Mouse (Mus musculus) T-helper 2 cell (primary cell): ENCODE results near the gene Hspb3.

Experiments
- in situ Hi-C: fragments of 300-600 bp; cut with MboI, MseI; formaldehyde crosslinking; loops from one replicate; pipeline ENCODE4 v1.15.1; 2025; ENCODE audit warnings: high pct_unique_total_duplicates

Hspb3 gene

DNA sequence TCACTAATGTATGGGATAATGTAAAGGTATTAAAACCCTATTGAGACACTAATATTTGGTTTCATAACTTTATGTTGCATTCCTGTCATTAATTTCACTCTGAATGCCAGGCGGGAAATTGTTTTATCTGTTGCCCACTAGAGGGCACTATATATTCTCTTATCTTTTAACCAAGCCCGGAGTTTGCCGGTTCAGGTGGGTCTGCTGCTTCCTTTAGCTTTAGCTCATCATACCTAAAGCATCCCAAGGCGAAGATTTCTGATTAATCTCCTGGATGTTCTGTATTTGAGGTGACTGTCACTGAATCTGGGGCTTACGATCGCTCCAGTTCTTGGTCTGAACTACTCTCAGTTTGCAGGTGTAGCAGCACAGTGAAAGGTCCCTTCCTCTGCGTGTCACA is 24.6 kb downstream of the Hspb3 start:
- in situ Hi-C loops: no loop called here

DNA sequence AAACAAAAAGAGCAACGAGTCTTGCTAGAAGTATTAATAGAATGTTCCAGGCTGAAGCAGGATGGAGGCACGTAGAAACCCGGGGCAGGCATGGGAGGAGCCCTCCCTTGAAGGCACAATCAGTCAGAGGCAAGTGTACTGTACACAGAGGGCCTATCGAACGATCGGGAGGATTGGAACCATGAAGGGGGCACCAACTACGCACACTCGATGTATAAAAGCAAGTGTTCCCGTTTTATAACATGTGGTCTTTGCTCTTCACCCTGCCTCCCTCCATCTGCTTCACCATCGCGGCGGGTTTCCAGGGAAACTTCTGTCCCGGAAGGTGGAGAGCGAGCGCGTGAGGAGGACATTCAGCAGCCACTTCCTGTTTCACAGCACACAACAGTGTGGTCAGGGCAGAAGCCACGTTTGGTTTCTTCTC is 27.7 kb downstream of the Hspb3 start:
- in situ Hi-C loops: no loop called here

- in situ Hi-C loops: loop anchor here (5.0 kb wide), 1 partner anchor 318 kb away; no protein-coding TSS in a partner anchor
Observed at GRCm38 (mm10) chr13:113634732-113635481, 28.6 kb downstream of the Hspb3 start.

- in situ Hi-C loops: loop anchor here (5.0 kb wide), 1 partner anchor 315 kb away; no protein-coding TSS in a partner anchor
Observed at GRCm38 (mm10) chr13:113632506-113632905, 31.0 kb downstream of the Hspb3 start.

GRCm38 (mm10) chr13:113627601-113628000 is 35.9 kb downstream of the Hspb3 start:
- in situ Hi-C loops: no loop called here

DNA sequence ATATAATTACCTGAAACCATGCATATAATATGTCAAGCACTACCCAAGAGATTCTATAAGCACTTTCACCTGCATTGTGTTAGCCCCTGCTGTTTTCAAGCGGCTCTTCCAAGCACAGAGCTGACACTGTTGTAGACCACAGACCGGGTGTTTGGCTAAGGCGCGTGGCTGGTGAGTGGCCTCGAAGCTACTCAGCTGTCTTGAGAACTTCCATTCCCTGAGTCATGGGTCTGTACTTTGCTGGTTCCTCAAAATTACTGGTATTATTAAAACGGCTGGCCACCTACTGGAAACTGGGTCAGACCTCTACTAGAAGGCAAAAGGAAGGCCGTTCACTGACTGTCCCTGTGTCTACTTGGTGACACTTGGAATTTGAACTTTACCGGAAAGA is 40.6 kb downstream of the Hspb3 start:
- in situ Hi-C loops: no loop called here

- in situ Hi-C loops: no loop called here
Observed at GRCm38 (mm10) chr13:113622122-113622864, 41.2 kb downstream of the Hspb3 start.

DNA sequence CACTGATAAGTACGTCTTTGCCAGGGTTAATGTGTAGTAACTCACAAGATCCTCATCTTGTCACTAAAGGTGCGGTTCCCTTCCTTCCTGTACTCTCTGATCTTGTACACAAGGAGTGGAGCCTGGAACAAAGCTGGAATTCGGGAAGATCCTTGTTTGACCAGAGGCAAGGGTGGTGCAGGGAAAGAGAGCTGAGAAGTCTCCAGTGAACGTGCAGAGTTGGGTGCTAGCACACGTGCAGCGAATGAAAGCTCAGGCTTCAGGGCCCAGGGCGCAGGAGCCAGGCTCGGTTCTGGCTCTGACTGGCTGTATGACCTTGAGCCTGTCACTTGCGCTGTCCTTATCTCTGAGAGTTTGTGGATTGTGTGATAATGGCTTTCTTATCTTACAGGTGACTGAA is 44.5 kb downstream of the Hspb3 start:
- in situ Hi-C loops: loop anchor here (10.0 kb wide), 1 partner anchor 154 kb away; no protein-coding TSS in a partner anchor

- in situ Hi-C loops: loop anchor here (10.0 kb wide), 1 partner anchor 153 kb away; no protein-coding TSS in a partner anchor
Observed at GRCm38 (mm10) chr13:113617891-113618823, 45.3 kb downstream of the Hspb3 start, which contains the start of gene Snx18. Snx18 (minus strand) TSS chr13:113618564.

DNA sequence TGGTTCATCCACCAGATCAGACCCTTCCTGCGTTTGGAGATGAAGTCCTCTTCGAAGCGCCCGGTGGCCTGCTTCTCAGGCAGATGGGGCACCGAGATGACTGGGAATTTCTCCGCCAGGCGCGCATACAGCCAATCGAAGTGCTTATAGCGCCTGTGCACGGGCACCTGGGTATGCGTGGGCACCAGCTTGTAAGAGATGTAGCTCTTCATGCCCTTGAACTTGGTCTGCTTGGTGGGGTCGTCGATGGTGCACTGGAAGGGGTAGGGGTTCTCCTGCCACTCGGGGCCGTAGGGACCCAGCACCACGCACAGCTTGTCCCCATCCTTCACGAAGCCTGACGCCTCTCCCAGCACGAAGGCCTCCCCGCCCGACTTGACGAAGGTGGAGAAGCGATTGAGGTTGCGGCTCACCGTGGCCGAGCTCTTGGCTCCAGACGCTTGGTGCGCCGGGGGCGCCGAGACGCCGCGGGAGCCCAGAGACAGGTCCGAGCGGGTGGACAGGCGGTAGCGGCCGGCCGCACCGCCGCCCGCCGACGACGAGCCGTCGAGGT is 46.1 kb downstream of the Hspb3 start:
- in situ Hi-C loops: loop anchor here (10.0 kb wide), 1 partner anchor 153 kb away; no protein-coding TSS in a partner anchor

- in situ Hi-C loops: loop anchor here (10.0 kb wide), 1 partner anchor 152 kb away; no protein-coding TSS in a partner anchor
Observed at GRCm38 (mm10) chr13:113616751-113617337, 46.6 kb downstream of the Hspb3 start.

- in situ Hi-C loops: loop anchor here (10.0 kb wide), 1 partner anchor 151 kb away; no protein-coding TSS in a partner anchor
Observed at GRCm38 (mm10) chr13:113615971-113616671, 47.4 kb downstream of the Hspb3 start.

GRCm38 (mm10) chr13:113615546-113615941 is 47.9 kb downstream of the Hspb3 start:
- in situ Hi-C loops: loop anchor here (10.0 kb wide), 1 partner anchor 151 kb away; no protein-coding TSS in a partner anchor

DNA sequence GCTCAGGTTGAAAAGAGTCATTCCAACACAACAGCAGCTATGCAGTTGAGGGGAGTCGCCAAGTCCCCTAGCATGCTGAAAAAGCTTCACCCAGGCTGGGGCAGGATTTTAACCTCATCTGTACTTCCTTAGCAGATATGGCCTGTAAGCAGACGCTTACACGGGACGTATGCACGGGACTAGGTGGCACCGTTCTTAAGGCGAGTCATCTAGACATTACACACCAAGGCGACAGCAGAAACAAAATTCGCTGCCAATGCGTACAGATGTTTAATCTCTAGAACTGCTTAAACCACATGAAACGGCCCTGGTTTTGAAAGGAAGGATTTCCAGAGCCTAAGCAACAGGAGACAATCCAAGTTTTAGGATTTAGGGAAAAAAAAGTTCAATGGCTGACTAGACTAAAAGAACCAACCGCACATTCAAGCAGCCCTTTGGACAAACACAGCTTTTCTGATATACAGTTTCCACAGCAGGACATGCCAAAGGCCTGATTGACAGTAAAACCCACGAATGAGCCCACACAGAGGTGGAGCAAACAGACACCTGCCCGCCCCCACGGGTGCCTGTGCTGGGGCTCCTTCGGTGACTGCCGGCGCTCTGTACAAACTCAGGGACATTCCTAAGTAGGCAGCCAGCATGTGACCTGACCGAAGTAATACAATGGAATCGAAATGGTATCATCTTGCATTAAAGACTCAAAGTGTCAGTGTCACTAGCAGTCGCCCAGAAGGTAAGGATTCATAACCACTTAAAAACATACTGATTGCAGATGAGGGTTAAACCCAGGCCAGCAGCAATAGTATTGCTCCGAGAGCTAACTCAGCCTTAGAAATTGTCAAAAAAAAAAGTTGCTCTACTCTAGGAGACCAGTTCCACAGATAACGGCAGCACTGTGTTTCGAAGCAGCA is 48.6 kb downstream of the Hspb3 start:
- in situ Hi-C loops: loop anchor here (10.0 kb wide), 1 partner anchor 150 kb away; no protein-coding TSS in a partner anchor

DNA sequence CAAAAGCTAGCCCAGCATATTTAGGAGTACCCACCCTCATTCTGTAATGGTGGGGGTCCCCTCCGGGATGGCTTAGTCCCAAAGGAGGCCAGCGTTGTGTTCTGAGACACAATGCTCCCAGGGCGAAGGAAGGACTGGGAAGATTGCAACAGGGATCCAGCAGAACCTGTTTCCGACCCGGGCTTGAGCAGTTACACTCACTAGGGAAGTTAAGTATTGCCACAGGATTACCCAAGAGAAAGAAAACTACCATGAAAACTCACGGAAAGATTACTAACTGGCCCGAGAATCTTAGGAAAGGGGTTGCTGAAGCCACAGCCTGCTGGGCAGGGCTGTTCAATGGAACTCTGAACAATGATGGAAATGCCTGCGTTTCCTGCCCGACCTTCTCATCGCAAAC is 49.6 kb downstream of the Hspb3 start:
- in situ Hi-C loops: loop anchor here (10.0 kb wide), 1 partner anchor 149 kb away; no protein-coding TSS in a partner anchor

DNA sequence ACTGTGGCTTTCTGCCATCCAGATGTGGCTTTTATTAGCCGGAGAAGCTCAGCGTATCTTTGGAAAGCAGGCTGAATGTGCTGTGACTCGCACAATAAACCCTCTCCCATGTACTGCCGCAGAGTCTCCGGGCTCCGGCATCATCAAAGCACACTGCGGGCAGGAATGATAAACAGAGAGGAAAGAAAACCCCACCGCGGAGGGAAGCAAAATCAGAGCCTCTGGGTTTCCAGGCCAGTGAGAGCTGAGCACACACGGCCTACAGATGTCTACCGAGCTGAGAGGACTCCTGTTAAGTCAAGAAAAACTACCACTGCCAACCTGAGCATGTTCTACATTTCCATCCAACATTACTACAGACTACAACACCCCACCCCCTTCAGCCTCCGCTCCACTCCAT is 50.1 kb downstream of the Hspb3 start:
- in situ Hi-C loops: loop anchor here (10.0 kb wide), 1 partner anchor 149 kb away; no protein-coding TSS in a partner anchor
